Mouse (Mus musculus): ENCODE data around the gene Psen1. TPM values are rescaled to one million over a fixed set of nuclear protein-coding genes. Genes with fewer than 3 reads are reported as not detected.
A peak's percentile ranks its signal among the peaks of the same experiment; 100 is the strongest.

Gene Psen1
- polyA plus RNA-seq, 1 experiment from 2014 or later = 72.7 TPM

DNA sequence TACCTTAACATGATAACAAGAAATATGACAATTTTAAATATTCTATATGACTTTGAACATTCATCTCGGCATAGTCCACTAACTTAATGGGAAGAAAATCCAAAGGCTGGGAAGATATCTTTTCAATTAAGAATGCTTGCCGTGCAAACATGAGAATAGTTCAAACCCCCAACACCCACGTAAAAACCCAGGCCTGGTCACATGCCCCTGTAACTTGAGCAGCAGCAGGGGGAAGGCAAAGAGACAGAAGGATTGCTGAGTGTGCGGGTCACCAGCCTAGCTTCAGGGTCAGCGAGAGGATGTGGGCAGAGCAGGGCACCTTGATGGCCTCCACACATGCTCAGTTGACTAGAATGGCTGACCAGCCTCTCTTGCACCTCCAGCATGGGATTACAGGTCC is 53.8 kb downstream of the Psen1 start:
- 81% methylated on average over 5 of the region's 5 CpGs for WGBS
- Histone ChIP-seq H3K9ac (ENCODE audit: low read depth, low read length) (no peak overlapping the region), H3K4me3 (ENCODE audit: low read depth, low read length) (no peak overlapping the region), H3K9me3 (replicated peaks; ENCODE audit: control insufficient read depth, low read length, poor library complexity, severe bottlenecking) (no peaks in the 10 kb centered on the region), H3K27me3 (ENCODE audit: control insufficient read depth, insufficient read depth, low read depth, low read length) (no peaks in the 10 kb centered on the region), H3K27ac (ENCODE audit: low read length) (no peak overlapping the region), H3K4me2 (ENCODE audit: low read length) (no peak overlapping the region), H3K36me3 (ENCODE audit: control insufficient read depth, insufficient read depth, low read length) (no peaks in the 10 kb centered on the region; the same call in 1 of the 2 replicates), H3K4me1 (ENCODE audit: control insufficient read depth, insufficient read depth, low read length) (peaks cover 5% of the 10 kb centered on the region)
- no peak for ATAC-seq

- Histone ChIP-seq H3K27me3 (ENCODE audit: control insufficient read depth, insufficient read depth, low read depth, low read length) (no peaks in the 10 kb centered on the region), H3K4me1 (ENCODE audit: control insufficient read depth, insufficient read depth, low read length) (peaks cover 5% of the 10 kb centered on the region), H3K9ac (ENCODE audit: low read depth, low read length) (no peak overlapping the region), H3K9me3 (replicated peaks; ENCODE audit: control insufficient read depth, low read length, poor library complexity, severe bottlenecking) (no peaks in the 10 kb centered on the region), H3K4me2 (ENCODE audit: low read length) (no peak overlapping the region), H3K4me3 (ENCODE audit: low read depth, low read length) (no peak overlapping the region), H3K36me3 (ENCODE audit: control insufficient read depth, insufficient read depth, low read length) (no peaks in the 10 kb centered on the region; the same call in 1 of the 2 replicates), H3K27ac (ENCODE audit: low read length) (no peak overlapping the region)
- WGBS = 92% methylated on average over 4 of the region's 4 CpGs
- no peak for ATAC-seq
These were observed 54.9 kb downstream of the Psen1 start for GRCm38 (mm10) chr12:83742834-83743233.

GRCm38 (mm10) chr12:83743712-83744111 is 55.8 kb downstream of the Psen1 start:
- Histone ChIP-seq H3K9me3 (replicated peaks; ENCODE audit: control insufficient read depth, low read length, poor library complexity, severe bottlenecking) (no peaks in the 10 kb centered on the region), H3K4me2 (ENCODE audit: low read length) (no peak overlapping the region), H3K9ac (ENCODE audit: low read depth, low read length) (no peak overlapping the region), H3K4me1 (ENCODE audit: control insufficient read depth, insufficient read depth, low read length) (peaks cover 5% of the 10 kb centered on the region), H3K27me3 (ENCODE audit: control insufficient read depth, insufficient read depth, low read depth, low read length) (no peaks in the 10 kb centered on the region), H3K4me3 (ENCODE audit: low read depth, low read length) (no peak overlapping the region), H3K27ac (ENCODE audit: low read length) (no peak overlapping the region), H3K36me3 (ENCODE audit: control insufficient read depth, insufficient read depth, low read length) (no peaks in the 10 kb centered on the region; the same call in 1 of the 2 replicates)
- WGBS = 85% methylated on average over 3 of the region's 3 CpGs
- no peak for ATAC-seq

GRCm38 (mm10) chr12:83749186-83749585 is 61.2 kb downstream of the Psen1 start:
- no peak overlapping the region for H3K27ac ChIP-seq (ENCODE audit: low read length)
- WGBS = 29% methylated on average over 1 of the region's 1 CpGs
- no peak overlapping the region for H3K9ac ChIP-seq (ENCODE audit: low read depth, low read length)
- H3K27me3 ChIP-seq (ENCODE audit: control insufficient read depth, insufficient read depth, low read depth, low read length) = no peaks in the 10 kb centered on the region
- H3K4me1 ChIP-seq (ENCODE audit: control insufficient read depth, insufficient read depth, low read length) = peaks cover 3% of the 10 kb centered on the region
- no peak overlapping the region for H3K4me3 ChIP-seq (ENCODE audit: low read depth, low read length)
- H3K4me2 ChIP-seq (ENCODE audit: low read length) = no peak overlapping the region
- no peaks in the 10 kb centered on the region for H3K36me3 ChIP-seq (ENCODE audit: control insufficient read depth, insufficient read depth, low read length)
- no peak for ATAC-seq
- H3K9me3 ChIP-seq (replicated peaks; ENCODE audit: control insufficient read depth, low read length, poor library complexity, severe bottlenecking) = no peaks in the 10 kb centered on the region

- Histone ChIP-seq H3K36me3 (ENCODE audit: control insufficient read depth, insufficient read depth, low read length) (no peaks in the 10 kb centered on the region), H3K4me2 (ENCODE audit: low read length) (no peak overlapping the region)
- WGBS = 50% methylated on average over 2 of the region's 2 CpGs
These were observed 64.5 kb downstream of the Psen1 start for GRCm38 (mm10) chr12:83752495-83752894.

GRCm38 (mm10) chr12:83758735-83759134 is 70.8 kb downstream of the Psen1 start:
- no peak overlapping the region for H3K4me2 ChIP-seq (ENCODE audit: low read length)
- no peaks in the 10 kb centered on the region for H3K36me3 ChIP-seq (ENCODE audit: control insufficient read depth, insufficient read depth, low read length)
- H3K4me1 ChIP-seq (ENCODE audit: control insufficient read depth, insufficient read depth, low read length) = peaks cover 8% of the 10 kb centered on the region
- H3K9ac ChIP-seq (ENCODE audit: low read depth, low read length) = no peak overlapping the region
- WGBS = 74% methylated on average over 10 of the region's 10 CpGs
- H3K27ac ChIP-seq (ENCODE audit: low read length) = no peak overlapping the region
- no peaks in the 10 kb centered on the region for H3K9me3 ChIP-seq (replicated peaks; ENCODE audit: control insufficient read depth, low read length, poor library complexity, severe bottlenecking)
- H3K4me3 ChIP-seq (ENCODE audit: low read depth, low read length) = no peak overlapping the region
- H3K27me3 ChIP-seq (ENCODE audit: control insufficient read depth, insufficient read depth, low read depth, low read length) = no peaks in the 10 kb centered on the region
- ATAC-seq = no peak

More at GRCm38 (mm10) chr12:83752495-83752894, 64.5 kb downstream of the Psen1 start:
- Histone ChIP-seq H3K9ac (ENCODE audit: low read depth, low read length) (no peak overlapping the region), H3K27ac (ENCODE audit: low read length) (no peak overlapping the region), H3K4me1 (ENCODE audit: control insufficient read depth, insufficient read depth, low read length) (no peaks in the 10 kb centered on the region), H3K27me3 (ENCODE audit: control insufficient read depth, insufficient read depth, low read depth, low read length) (no peaks in the 10 kb centered on the region), H3K4me3 (ENCODE audit: low read depth, low read length) (no peak overlapping the region), H3K9me3 (replicated peaks; ENCODE audit: control insufficient read depth, low read length, poor library complexity, severe bottlenecking) (no peaks in the 10 kb centered on the region)
- ATAC-seq = no peak

DNA sequence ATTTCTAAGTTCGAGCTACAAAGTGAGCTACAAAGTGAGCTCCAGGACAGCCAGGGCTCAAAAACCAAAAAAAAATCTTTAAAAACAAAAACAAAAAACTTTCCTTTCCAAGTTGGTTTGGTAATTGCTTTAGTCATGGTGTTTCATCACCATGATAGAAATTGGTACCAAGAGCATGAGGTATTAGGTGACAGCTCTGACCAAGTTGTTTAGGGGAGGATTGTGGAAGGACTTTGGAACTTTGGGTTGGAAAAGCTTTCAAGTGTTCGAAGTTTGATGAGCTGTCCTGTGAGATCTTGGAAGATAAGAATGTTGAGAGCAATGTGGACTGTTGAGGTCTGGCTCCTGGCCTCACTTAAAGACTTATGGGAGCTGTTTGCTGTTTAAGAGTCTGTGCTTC is 72.2 kb downstream of the Psen1 start:
- WGBS = 92% methylated on average over 2 of the region's 2 CpGs
- H3K4me3 ChIP-seq (ENCODE audit: low read depth, low read length) = no peak overlapping the region
- no peak overlapping the region for H3K27ac ChIP-seq (ENCODE audit: low read length)
- H3K9me3 ChIP-seq (replicated peaks; ENCODE audit: control insufficient read depth, low read length, poor library complexity, severe bottlenecking) = no peaks in the 10 kb centered on the region
- no peak for ATAC-seq
- no peak overlapping the region for H3K4me2 ChIP-seq (ENCODE audit: low read length)
- H3K4me1 ChIP-seq (ENCODE audit: control insufficient read depth, insufficient read depth, low read length) = peaks cover 14% of the 10 kb centered on the region
- no peaks in the 10 kb centered on the region for H3K27me3 ChIP-seq (ENCODE audit: control insufficient read depth, insufficient read depth, low read depth, low read length)
- H3K9ac ChIP-seq (ENCODE audit: low read depth, low read length) = no peak overlapping the region
- H3K36me3 ChIP-seq (ENCODE audit: control insufficient read depth, insufficient read depth, low read length) = no peaks in the 10 kb centered on the region

DNA sequence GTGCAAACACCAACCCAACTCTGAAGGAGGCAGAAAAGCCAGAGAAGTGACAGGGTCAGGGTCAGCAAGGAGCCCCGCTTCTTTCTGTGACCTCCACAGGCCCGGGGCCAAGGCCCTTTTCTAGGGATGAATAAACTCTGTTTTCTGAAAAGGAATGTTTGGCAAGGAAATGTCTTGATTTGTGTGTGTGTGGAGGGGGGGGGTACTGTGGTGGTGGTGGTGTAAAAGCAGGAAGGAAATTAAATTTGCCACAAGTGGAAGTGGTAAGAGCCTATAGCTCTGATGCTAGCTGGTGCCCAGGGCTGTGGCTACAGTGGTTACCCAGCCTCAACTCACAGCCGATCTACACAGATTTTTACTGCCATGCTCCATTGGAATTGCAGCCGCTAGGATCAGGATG is 74.8 kb downstream of the Psen1 start:
- no peak overlapping the region for H3K27ac ChIP-seq (ENCODE audit: low read length)
- WGBS = 17% methylated on average over 4 of the region's 4 CpGs

GRCm38 (mm10) chr12:83763311-83764043 is 75.5 kb downstream of the Psen1 start, which contains the start of gene Papln:
Gene Papln, plus strand, starts transcription at chr12:83763634.
- peaks cover 14% of the 10 kb centered on the region for H3K4me1 ChIP-seq (ENCODE audit: control insufficient read depth, insufficient read depth, low read length)
- ATAC-seq = no peak
- no peaks in the 10 kb centered on the region for H3K27me3 ChIP-seq (ENCODE audit: control insufficient read depth, insufficient read depth, low read depth, low read length)
- H3K4me2 ChIP-seq (ENCODE audit: low read length) = peak within 1 kb of the TSS; percentile 56
- H3K4me3 ChIP-seq (ENCODE audit: low read depth, low read length) = peak within 1 kb of the TSS; percentile 29
- no peak within 1 kb of the TSS for H3K27ac ChIP-seq (ENCODE audit: low read length)
- H3K9me3 ChIP-seq (replicated peaks; ENCODE audit: control insufficient read depth, low read length, poor library complexity, severe bottlenecking) = no peaks in the 10 kb centered on the region
- WGBS = 21% methylated on average over 28 of the region's 31 CpGs
- peak within 1 kb of the TSS; percentile 54 for H3K9ac ChIP-seq (ENCODE audit: low read depth, low read length)
- no peaks in the 10 kb centered on the region for H3K36me3 ChIP-seq (ENCODE audit: control insufficient read depth, insufficient read depth, low read length)

More for the DNA sequence above, 74.8 kb downstream of the Psen1 start:
- H3K27me3 ChIP-seq (ENCODE audit: control insufficient read depth, insufficient read depth, low read depth, low read length) = no peaks in the 10 kb centered on the region
- H3K36me3 ChIP-seq (ENCODE audit: control insufficient read depth, insufficient read depth, low read length) = no peaks in the 10 kb centered on the region
- no peak overlapping the region for H3K9ac ChIP-seq (ENCODE audit: low read depth, low read length)
- no peak overlapping the region for H3K4me2 ChIP-seq (ENCODE audit: low read length)
- H3K4me3 ChIP-seq (ENCODE audit: low read depth, low read length) = no peak overlapping the region
- H3K4me1 ChIP-seq (ENCODE audit: control insufficient read depth, insufficient read depth, low read length) = peaks cover 14% of the 10 kb centered on the region
- ATAC-seq = 0 out of 2 replicates have a peak, but pooled peaks have one; percentile 45
- H3K9me3 ChIP-seq (replicated peaks; ENCODE audit: control insufficient read depth, low read length, poor library complexity, severe bottlenecking) = no peaks in the 10 kb centered on the region

Measured in midbrain, embryonic 16.5 days (tissue).